Mouse (Mus musculus) kidney, embryonic 16.5 days (tissue): ENCODE results near the gene Clstn2. TPM values are rescaled to one million over a fixed set of nuclear protein-coding genes. Genes with fewer than 3 reads are reported as not detected.

Source experiments
- ATAC-seq: fragments of 200-750 bp; cut with Nextera tagmentation; 2 replicates; pipeline ENCODE4 v1.8.0; 2017; ENCODE audit warnings: moderate TSS enrichment; ENCODE audit not compliant: low FRiP score, low TSS enrichment
- H3K27ac ChIP-seq: fragments of 300-500 bp; sonication (generic); 2 replicates; pipeline ENCODE4 v1.5.1; 2014; ENCODE audit warnings: low read length
- H3K27me3 ChIP-seq: fragments of 300-500 bp; sonication (generic); 2 replicates; pipeline ENCODE4 v1.6.1; 2014; ENCODE audit warnings: low read length, control low read depth, mixed read lengths; ENCODE audit not compliant: insufficient read depth
- H3K36me3 ChIP-seq: fragments of 300-500 bp; sonication (generic); 2 replicates; pipeline ENCODE4 v1.6.1; 2014; ENCODE audit warnings: low read length, control low read depth, mixed read lengths; ENCODE audit not compliant: insufficient read depth
- H3K4me1 ChIP-seq: fragments of 300-500 bp; sonication (generic); 2 replicates; pipeline ENCODE4 v1.6.1; 2014; ENCODE audit warnings: low read length, control low read depth, mixed read lengths; ENCODE audit not compliant: insufficient read depth
- H3K4me2 ChIP-seq: fragments of 300-500 bp; sonication (generic); replicated peaks from 2 replicates; pipeline ENCODE4 v1.6.1; 2014; ENCODE audit warnings: low read depth, low read length
- H3K4me3 ChIP-seq: fragments of 300-500 bp; sonication (generic); 2 replicates; pipeline ENCODE4 v1.5.1; 2014; ENCODE audit warnings: mild to moderate bottlenecking, low read length
- H3K9ac ChIP-seq: fragments of 300-500 bp; sonication (generic); replicated peaks from 2 replicates; pipeline ENCODE4 v1.6.1; 2014; ENCODE audit warnings: low read length
- H3K9me3 ChIP-seq: fragments of 300-500 bp; sonication (generic); 2 replicates; pipeline ENCODE4 v1.6.1; 2016; ENCODE audit warnings: low read length, control low read depth
- WGBS: fragments of 180-500 bp; shearing (Covaris S2); extraction: QIAGEN DNeasy Blood & Tissue Kit; methylation state at CpG from one replicate; pipeline ENCODE4 v1.1.7; 2014; 5-methylcytosine and 5-hydroxymethylcytosine counted together
- polyA plus RNA-seq: library from polyadenylated mRNA; unstranded; fragments of >200 nt; fragmentation: Nextera tagmentation; extraction: Ambion mirVana; gene quantifications from 2 replicates; pipeline ENCODE4 v1.2.1, GENCODE M21; 2015

Clstn2 gene
- polyA plus RNA-seq, 1 experiment from 2014 or later, result 1.5 TPM

DNA sequence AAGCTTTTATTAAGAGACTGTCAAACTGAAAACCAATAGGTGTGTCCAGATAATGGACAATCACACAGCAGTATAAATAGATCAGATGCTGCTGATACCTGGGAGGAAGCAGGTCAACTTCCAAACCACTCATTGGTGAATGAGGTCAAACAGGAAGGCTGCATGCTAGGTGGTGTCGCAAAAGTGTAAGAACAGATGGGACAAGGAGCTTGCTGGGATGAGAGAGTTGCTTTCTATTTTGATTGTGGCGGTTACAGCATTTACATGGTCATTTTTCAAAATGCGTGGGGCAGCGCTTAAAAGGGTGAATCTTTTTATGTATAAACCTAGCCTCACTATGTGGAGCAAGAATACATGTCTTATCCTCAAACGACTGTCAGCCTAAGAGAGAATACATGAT lies 225.9 kb downstream of the Clstn2 start:
- no peaks in the 10 kb centered on the region for H3K4me1 ChIP-seq
- H3K4me2 ChIP-seq, result no peak overlapping the region
- no peaks in the 10 kb centered on the region for H3K27me3 ChIP-seq
- ATAC-seq, result no peak
- H3K27ac ChIP-seq, result no peak overlapping the region
- 84% methylated on average over 5 of the region's 5 CpGs for WGBS
- no peaks in the 10 kb centered on the region for H3K9me3 ChIP-seq
- H3K36me3 ChIP-seq, result no peaks in the 10 kb centered on the region
- no peak overlapping the region for H3K9ac ChIP-seq
- no peak overlapping the region for H3K4me3 ChIP-seq

DNA sequence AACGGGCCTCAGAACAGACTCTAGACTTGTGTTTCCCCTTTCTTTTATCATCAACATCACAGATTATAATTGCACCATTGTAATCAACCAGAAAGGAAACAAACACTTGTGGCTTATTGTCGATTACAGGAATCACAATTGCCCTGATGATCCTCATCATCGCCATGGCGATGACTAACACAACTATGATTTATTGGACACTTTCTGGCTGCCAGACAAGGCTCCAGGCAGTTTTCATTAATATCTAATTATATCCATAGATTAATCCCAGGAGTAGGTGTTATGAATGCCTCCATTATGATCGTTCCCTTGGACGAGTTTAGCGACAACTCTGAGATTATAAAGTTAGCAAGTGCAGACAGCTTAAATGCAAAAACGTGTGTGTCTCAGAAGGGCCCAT lies 239.3 kb downstream of the Clstn2 start:
- 68% methylated on average over 8 of the region's 8 CpGs for WGBS
- Histone ChIP-seq H3K36me3 (no peaks in the 10 kb centered on the region), H3K4me3 (no peak overlapping the region), H3K27ac (no peak overlapping the region), H3K4me1 (no peaks in the 10 kb centered on the region), H3K27me3 (no peaks in the 10 kb centered on the region), H3K4me2 (no peak overlapping the region), H3K9me3 (no peaks in the 10 kb centered on the region), H3K9ac (no peak overlapping the region)
- ATAC-seq, result no peak

DNA sequence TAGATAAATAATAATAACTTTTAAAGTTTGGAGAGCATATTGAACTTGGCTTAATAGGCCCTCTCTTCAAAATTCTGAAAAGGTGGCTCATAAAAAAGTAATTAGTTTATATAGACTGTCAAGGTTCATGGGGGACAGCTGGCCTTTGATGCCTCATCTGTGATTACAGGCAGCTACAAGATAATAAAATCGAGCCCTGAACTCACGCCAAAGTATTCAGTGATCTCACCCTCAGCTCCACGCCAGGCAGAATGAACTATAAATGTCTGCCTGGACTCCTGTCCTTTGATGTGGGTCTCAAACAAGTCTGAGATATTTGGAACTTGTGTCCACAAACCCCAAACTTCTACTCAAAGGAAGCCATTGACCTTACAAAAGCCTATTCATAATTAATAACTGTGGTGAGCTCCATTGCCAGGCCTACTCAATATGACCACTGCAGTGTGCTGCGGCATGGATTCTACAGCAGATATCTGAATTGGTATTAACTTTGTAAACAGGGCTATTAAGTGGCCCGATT lies 244.8 kb downstream of the Clstn2 start:
- no peaks in the 10 kb centered on the region for H3K27me3 ChIP-seq
- H3K36me3 ChIP-seq, result no peaks in the 10 kb centered on the region
- 65% methylated on average over 5 of the region's 5 CpGs for WGBS
- no peak overlapping the region for H3K4me3 ChIP-seq
- no peak overlapping the region for H3K27ac ChIP-seq
- no peak for ATAC-seq
- no peak overlapping the region for H3K9ac ChIP-seq
- H3K9me3 ChIP-seq, result no peaks in the 10 kb centered on the region
- no peak overlapping the region for H3K4me2 ChIP-seq
- H3K4me1 ChIP-seq, result no peaks in the 10 kb centered on the region

DNA sequence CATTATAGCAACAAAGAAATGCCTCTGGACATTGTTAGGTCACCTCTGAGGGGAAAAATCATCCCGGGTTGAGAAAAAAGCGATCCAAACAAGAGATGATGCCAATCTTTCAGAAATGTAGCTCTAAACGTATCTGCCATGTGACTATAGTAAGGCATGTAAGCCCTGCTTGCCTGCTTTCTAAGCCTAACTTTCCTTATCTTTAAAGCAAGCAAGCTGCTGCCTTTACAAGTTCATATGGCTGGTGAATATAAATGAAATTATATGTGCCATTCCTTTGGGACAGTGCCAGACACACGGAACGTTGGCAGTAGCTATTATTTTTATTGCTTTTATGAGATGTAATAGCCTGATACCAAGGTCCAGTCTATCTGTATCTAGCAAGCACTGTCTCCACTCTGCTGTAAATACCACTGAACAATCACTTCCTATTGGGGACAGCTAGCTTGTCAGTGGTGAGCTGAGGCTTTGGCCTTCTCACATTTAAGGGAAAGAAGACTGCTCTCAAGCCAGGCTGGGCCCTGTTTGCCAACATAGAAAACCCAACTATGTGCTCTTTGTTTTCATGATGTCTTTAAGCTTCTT lies 252.9 kb downstream of the Clstn2 start:
- no peak overlapping the region for H3K4me2 ChIP-seq
- H3K4me1 ChIP-seq, result no peaks in the 10 kb centered on the region
- H3K27me3 ChIP-seq, result no peaks in the 10 kb centered on the region
- 69% methylated on average over 5 of the region's 5 CpGs for WGBS
- H3K9me3 ChIP-seq, result no peaks in the 10 kb centered on the region
- H3K27ac ChIP-seq, result no peak overlapping the region
- H3K36me3 ChIP-seq, result no peaks in the 10 kb centered on the region
- no peak overlapping the region for H3K4me3 ChIP-seq
- ATAC-seq, result no peak
- H3K9ac ChIP-seq, result no peak overlapping the region

DNA sequence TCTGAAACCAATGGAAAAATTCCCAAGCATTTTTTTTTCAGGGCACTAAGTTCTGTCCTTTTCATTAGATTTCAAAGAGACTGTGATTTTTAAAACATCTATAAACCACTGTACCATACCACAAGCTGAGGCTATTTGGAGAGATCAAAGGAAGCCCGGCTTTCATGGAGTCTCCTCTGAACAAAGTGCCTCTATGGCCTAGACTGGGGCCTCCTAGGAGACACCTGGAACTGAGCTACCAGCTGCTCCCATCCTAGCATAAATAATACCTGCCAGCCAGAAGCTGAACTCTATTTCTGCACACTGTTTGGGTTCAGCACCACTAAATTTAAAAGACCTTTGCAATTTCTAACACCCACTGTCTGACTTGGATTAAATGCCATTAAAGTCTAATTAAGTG lies 257.2 kb downstream of the Clstn2 start:
- H3K9me3 ChIP-seq, result no peaks in the 10 kb centered on the region
- H3K4me3 ChIP-seq, result no peak overlapping the region
- H3K27ac ChIP-seq, result no peak overlapping the region
- no peaks in the 10 kb centered on the region for H3K27me3 ChIP-seq
- no peak overlapping the region for H3K4me2 ChIP-seq
- no peaks in the 10 kb centered on the region for H3K36me3 ChIP-seq
- ATAC-seq, result no peak
- no peak overlapping the region for H3K9ac ChIP-seq
- 55% methylated on average over 1 of the region's 1 CpGs for WGBS
- no peaks in the 10 kb centered on the region for H3K4me1 ChIP-seq

DNA sequence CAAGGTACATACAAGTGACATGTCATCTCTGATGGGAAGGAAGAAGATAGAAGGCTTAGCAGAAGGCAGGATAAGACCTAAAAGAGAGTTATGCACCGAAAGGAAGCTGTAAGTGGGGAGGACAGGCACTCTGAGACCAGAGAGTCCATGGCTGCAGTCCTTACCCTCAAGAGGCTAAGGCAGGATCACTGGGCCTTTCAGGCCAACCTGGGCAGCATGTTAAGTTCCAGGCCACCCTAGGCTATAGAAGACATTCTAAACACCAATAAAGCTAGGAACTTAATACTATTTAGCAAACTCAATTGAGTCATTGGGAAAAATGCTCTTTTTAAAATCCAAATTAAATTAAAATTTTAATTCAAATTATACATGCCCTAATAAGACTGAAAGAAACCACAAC lies 258.0 kb downstream of the Clstn2 start:
- no peaks in the 10 kb centered on the region for H3K4me1 ChIP-seq
- WGBS, result 90% methylated on average over 1 of the region's 1 CpGs
- H3K27ac ChIP-seq, result no peak overlapping the region
- no peak overlapping the region for H3K9ac ChIP-seq
- no peaks in the 10 kb centered on the region for H3K9me3 ChIP-seq
- H3K4me2 ChIP-seq, result no peak overlapping the region
- H3K4me3 ChIP-seq, result no peak overlapping the region
- H3K36me3 ChIP-seq, result no peaks in the 10 kb centered on the region
- no peak for ATAC-seq
- no peaks in the 10 kb centered on the region for H3K27me3 ChIP-seq

DNA sequence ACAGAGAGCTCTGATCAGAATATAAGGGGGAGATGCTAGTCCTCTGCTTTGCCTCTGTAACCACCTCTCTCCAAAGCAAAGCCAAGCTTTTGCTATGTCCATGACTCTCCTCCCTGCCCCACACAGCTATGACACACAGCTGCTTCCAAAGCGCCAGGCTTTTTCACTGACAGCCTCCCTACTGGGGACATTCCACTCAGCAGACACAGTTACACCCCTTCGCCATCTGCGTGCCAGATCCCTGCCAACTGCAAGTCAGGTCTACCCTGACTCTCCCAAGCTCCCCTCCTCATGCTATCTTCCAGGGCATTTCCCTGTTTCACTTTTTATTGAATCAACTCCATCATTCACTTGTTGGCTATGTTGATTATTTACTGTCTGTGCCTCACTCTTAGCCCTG lies 259.1 kb downstream of the Clstn2 start:
- H3K4me3 ChIP-seq, result no peak overlapping the region
- H3K9ac ChIP-seq, result no peak overlapping the region
- ATAC-seq, result no peak
- no peaks in the 10 kb centered on the region for H3K4me1 ChIP-seq
- no peaks in the 10 kb centered on the region for H3K27me3 ChIP-seq
- no peaks in the 10 kb centered on the region for H3K36me3 ChIP-seq
- H3K27ac ChIP-seq, result no peak overlapping the region
- H3K9me3 ChIP-seq, result no peaks in the 10 kb centered on the region
- WGBS, result 90% methylated on average over 3 of the region's 3 CpGs
- H3K4me2 ChIP-seq, result no peak overlapping the region

DNA sequence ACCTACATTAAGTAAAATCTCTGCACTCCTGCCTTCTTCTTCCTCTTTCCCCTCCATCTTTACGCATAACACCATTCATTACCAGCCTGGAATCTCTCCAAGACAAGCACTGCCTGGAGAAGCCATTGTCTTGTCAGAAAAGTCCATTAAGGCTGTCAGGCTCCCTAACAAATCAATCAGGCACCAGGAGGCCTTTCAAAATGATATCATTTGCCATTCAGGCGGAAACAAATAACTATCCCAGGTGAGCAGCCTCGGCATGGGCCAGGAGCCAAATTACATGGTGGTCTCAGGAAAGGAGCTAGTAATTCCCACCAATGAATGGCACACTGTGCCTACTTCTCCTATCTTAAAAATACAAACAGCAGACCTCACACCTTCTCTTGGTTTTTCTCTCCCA lies 260.6 kb downstream of the Clstn2 start:
- Histone ChIP-seq H3K36me3 (no peaks in the 10 kb centered on the region), H3K9me3 (no peaks in the 10 kb centered on the region), H3K9ac (no peak overlapping the region), H3K4me1 (no peaks in the 10 kb centered on the region), H3K4me3 (no peak overlapping the region), H3K27me3 (no peaks in the 10 kb centered on the region), H3K27ac (no peak overlapping the region), H3K4me2 (no peak overlapping the region)
- no peak for ATAC-seq
- WGBS, result 59% methylated on average over 3 of the region's 3 CpGs

DNA sequence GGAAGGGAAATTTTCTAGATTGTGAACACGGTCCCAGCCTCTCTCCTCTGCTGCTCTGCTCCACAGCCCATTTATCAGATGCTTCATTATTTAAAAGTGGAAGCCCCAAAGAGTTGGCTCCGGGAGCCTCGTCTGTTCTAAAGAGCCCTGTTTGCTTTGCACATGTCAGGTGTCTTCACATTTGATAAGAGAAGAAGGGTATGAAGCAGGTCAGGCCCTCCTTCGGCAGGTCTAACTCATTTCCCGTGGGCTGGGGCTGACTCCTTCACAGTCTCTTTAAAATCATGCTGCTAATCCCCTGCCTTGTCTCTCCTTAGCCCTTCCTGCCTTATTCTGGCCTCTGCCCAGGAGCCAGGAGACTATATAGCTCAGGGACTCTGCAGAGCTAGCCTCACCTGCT lies 263.6 kb downstream of the Clstn2 start:
- Histone ChIP-seq H3K9me3 (no peaks in the 10 kb centered on the region), H3K4me1 (no peaks in the 10 kb centered on the region), H3K36me3 (no peaks in the 10 kb centered on the region), H3K9ac (no peak overlapping the region), H3K27me3 (no peaks in the 10 kb centered on the region), H3K4me3 (no peak overlapping the region), H3K27ac (no peak overlapping the region), H3K4me2 (no peak overlapping the region)
- 43% methylated on average over 5 of the region's 5 CpGs for WGBS
- no peak for ATAC-seq

DNA sequence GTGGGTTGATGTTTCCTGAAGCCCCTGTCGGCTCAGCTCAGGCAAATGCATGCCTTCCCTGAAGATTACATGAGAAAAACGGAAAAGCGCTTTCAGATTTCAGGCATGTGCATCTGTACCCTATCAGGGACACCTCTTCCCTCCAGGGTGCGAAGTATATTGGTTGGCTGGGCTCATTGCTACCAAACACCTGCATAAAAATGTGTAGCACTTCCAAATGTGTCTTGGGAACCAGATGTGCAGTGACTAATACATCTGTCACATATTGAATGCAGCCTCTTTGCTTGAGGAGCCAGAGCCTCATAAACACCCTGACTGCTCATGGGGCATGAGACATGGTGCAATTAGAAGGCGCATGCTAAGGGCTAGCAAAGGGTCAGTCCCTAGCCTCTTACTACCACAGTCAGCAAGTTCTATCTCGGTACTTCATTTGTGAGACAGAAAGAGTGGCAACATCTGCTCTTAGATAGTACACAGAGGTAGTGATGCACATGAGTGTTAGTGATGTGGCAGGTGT lies 267.7 kb downstream of the Clstn2 start:
- 93% methylated on average over 6 of the region's 6 CpGs for WGBS
- no peaks in the 10 kb centered on the region for H3K4me1 ChIP-seq

More for the DNA sequence above, 267.7 kb downstream of the Clstn2 start:
- Histone ChIP-seq H3K36me3 (no peaks in the 10 kb centered on the region), H3K9me3 (no peaks in the 10 kb centered on the region), H3K9ac (no peak overlapping the region), H3K4me2 (no peak overlapping the region), H3K27ac (no peak overlapping the region), H3K4me3 (no peak overlapping the region), H3K27me3 (no peaks in the 10 kb centered on the region)
- no peak for ATAC-seq
